Mouse (Mus musculus) CH12.LX (cell line): ENCODE measurements around the gene Prrc2a. TPM values are rescaled to one million over a fixed set of nuclear protein-coding genes. Genes with fewer than 3 reads are reported as not detected.

Experiments used
- DNase-seq: peaks from one replicate; pipeline ENCODE4 v3.0.0-alpha.2; 2013; ENCODE audit errors: extremely low read depth
- H3K27ac ChIP-seq: 2 replicates; pipeline ENCODE4 v1.5.1; 2012; ENCODE audit warnings: low read depth, mild to moderate bottlenecking, control low read depth, moderate library complexity; ENCODE audit not compliant: insufficient read depth
- H3K27me3 ChIP-seq: replicated peaks from 2 replicates; pipeline ENCODE3; 2012; ENCODE audit warnings: inconsistent platforms
- H3K36me3 ChIP-seq, 2 experiments: replicated peaks in 1 of 2; 2 replicates each; pipeline versions ENCODE3 to v1.6.1; 2012; ENCODE audit warnings: inconsistent platforms in 1 of 2, low read length in 1 of 2, mild to moderate bottlenecking in 1 of 2, mixed read lengths in 1 of 2, moderate library complexity in 1 of 2; ENCODE audit not compliant: control insufficient read depth in 1 of 2, insufficient read depth in 1 of 2
- H3K4me1 ChIP-seq, 2 experiments: 2 replicates each; pipeline ENCODE4 v1.6.1; 2012; ENCODE audit warnings: inconsistent platforms in 1 of 2, moderate library complexity in 1 of 2; ENCODE audit not compliant: insufficient read depth in 2 of 2, control insufficient read depth in 1 of 2
- H3K4me2 ChIP-seq: 2 replicates; pipeline ENCODE4 v1.6.1; 2012; ENCODE audit warnings: low read depth, mild to moderate bottlenecking, control low read depth; ENCODE audit not compliant: poor library complexity, insufficient read depth, severe bottlenecking
- H3K4me3 ChIP-seq, 3 experiments: fragments of 150-350 bp in 1 of 3; sonication (generic) in 1 of 3; replicated peaks in 1 of 3; 2 replicates each; pipeline versions ENCODE3 to v1.5.1; 2011 to 2012; ENCODE audit warnings: low read depth in 2 of 3, low read length in 2 of 3, mild to moderate bottlenecking in 2 of 3, moderate library complexity in 2 of 3, control low read depth in 1 of 3, improper control_type of control experiment in 1 of 3, inconsistent platforms in 1 of 3, mixed read lengths in 1 of 3; ENCODE audit not compliant: poor library complexity in 1 of 3
- H3K79me2 ChIP-seq: replicated peaks from 2 replicates; pipeline ENCODE4 v1.6.1; 2012; ENCODE audit warnings: mild to moderate bottlenecking, moderate library complexity; ENCODE audit not compliant: control insufficient read depth, poor library complexity, insufficient read depth, severe bottlenecking; ENCODE audit errors: extremely low read depth
- H3K9ac ChIP-seq: 2 replicates; pipeline ENCODE4 v1.6.1; 2012; ENCODE audit warnings: low read depth, mild to moderate bottlenecking, control low read depth, moderate library complexity; ENCODE audit not compliant: insufficient read depth
- H3K9me3 ChIP-seq: replicated peaks from 2 replicates; pipeline ENCODE3; 2012; ENCODE audit warnings: low read length, inconsistent platforms, mixed read lengths
- BHLHE40 ChIP-seq: IDR thresholded peaks from 2 replicates; pipeline ENCODE4 v1.6.1; 2011; ENCODE audit warnings: mild to moderate bottlenecking, low read depth, low read length, improper control_type of control experiment
- CHD1 ChIP-seq: IDR thresholded peaks from 2 replicates; pipeline ENCODE4 v1.6.1; 2012; ENCODE audit warnings: low read depth, low read length, improper control_type of control experiment, inconsistent platforms
- CHD2 ChIP-seq: IDR thresholded peaks from 2 replicates; pipeline ENCODE4 v1.6.1; 2011; ENCODE audit warnings: low read length, improper control_type of control experiment
- CTCF ChIP-seq, 2 experiments: IDR thresholded peaks in 1 of 2; conservative IDR thresholded peaks in 1 of 2; 2 replicates each; pipeline ENCODE4 v1.5.1; 2011 to 2012; ENCODE audit warnings: low read depth in 2 of 2, low read length in 2 of 2, improper control_type of control experiment in 1 of 2, inconsistent platforms in 1 of 2, mild to moderate bottlenecking in 1 of 2, moderate library complexity in 1 of 2
- E2F4 ChIP-seq: IDR thresholded peaks from 2 replicates; pipeline ENCODE4 v1.6.1; 2011; ENCODE audit warnings: low read depth, low read length, improper control_type of control experiment; ENCODE audit not compliant: insufficient replicate concordance
- ELF1 ChIP-seq: IDR thresholded peaks from 2 replicates; pipeline ENCODE4 v1.6.1; 2014; ENCODE audit warnings: low read depth, mild to moderate bottlenecking, inconsistent platforms, low read length, improper control_type of control experiment
- EP300 ChIP-seq: IDR thresholded peaks from 2 replicates; pipeline ENCODE4 v1.6.1; 2011; ENCODE audit warnings: low read length, improper control_type of control experiment
- ETS1 ChIP-seq: conservative IDR thresholded peaks from 2 replicates; pipeline ENCODE4 v1.6.1; 2012; ENCODE audit warnings: low read depth, mild to moderate bottlenecking, inconsistent platforms, low read length, improper control_type of control experiment, moderate library complexity
- GABPA ChIP-seq: IDR thresholded peaks from 2 replicates; pipeline ENCODE4 v1.6.1; 2012; ENCODE audit warnings: low read depth, low read length, improper control_type of control experiment, inconsistent platforms; ENCODE audit not compliant: insufficient replicate concordance
- HCFC1 ChIP-seq: IDR thresholded peaks from 2 replicates; pipeline ENCODE4 v1.6.1; 2012; ENCODE audit warnings: low read depth, mild to moderate bottlenecking, inconsistent platforms, low read length, improper control_type of control experiment
- IRF4 ChIP-seq: IDR thresholded peaks from 2 replicates; pipeline ENCODE4 v1.6.1; 2014; ENCODE audit warnings: low read depth, mild to moderate bottlenecking, inconsistent platforms, low read length, improper control_type of control experiment
- JUN ChIP-seq: IDR thresholded peaks from 2 replicates; pipeline ENCODE4 v1.6.1; 2011; ENCODE audit warnings: low read depth, mild to moderate bottlenecking, low read length, improper control_type of control experiment, moderate library complexity; ENCODE audit not compliant: insufficient read depth
- JUND ChIP-seq: conservative IDR thresholded peaks from 2 replicates; pipeline ENCODE4 v1.6.1; 2011; ENCODE audit warnings: low read depth, low read length, improper control_type of control experiment
- KAT2A ChIP-seq: IDR thresholded peaks from 2 replicates; pipeline ENCODE4 v1.6.1; 2012; ENCODE audit warnings: low read length, improper control_type of control experiment, inconsistent platforms; ENCODE audit not compliant: insufficient replicate concordance
- MAFK ChIP-seq: IDR thresholded peaks from 2 replicates; pipeline ENCODE4 v1.6.1; 2011; ENCODE audit warnings: low read length, improper control_type of control experiment; ENCODE audit not compliant: insufficient replicate concordance
- MAX ChIP-seq: IDR thresholded peaks from 2 replicates; pipeline ENCODE4 v1.6.1; 2011; ENCODE audit warnings: low read length, improper control_type of control experiment
- MAZ ChIP-seq: IDR thresholded peaks from 2 replicates; pipeline ENCODE4 v1.6.1; 2012; ENCODE audit warnings: low read depth, mild to moderate bottlenecking, inconsistent platforms, low read length, improper control_type of control experiment, moderate library complexity
- MEF2A ChIP-seq: IDR thresholded peaks from 2 replicates; pipeline ENCODE4 v1.6.1; 2014; ENCODE audit warnings: low read depth, mild to moderate bottlenecking, inconsistent platforms, low read length, improper control_type of control experiment, borderline replicate concordance
- MXI1 ChIP-seq: IDR thresholded peaks from 2 replicates; pipeline ENCODE4 v1.6.1; 2011; ENCODE audit warnings: mild to moderate bottlenecking, low read depth, low read length, improper control_type of control experiment
- MYC ChIP-seq: IDR thresholded peaks from 2 replicates; pipeline ENCODE4 v1.6.1; 2011; ENCODE audit warnings: low read depth, mild to moderate bottlenecking, improper control_type of control experiment, low read length
- NELFE ChIP-seq: IDR thresholded peaks from 2 replicates; pipeline ENCODE4 v1.6.1; 2011; ENCODE audit warnings: low read depth, low read length, improper control_type of control experiment
- NRF1 ChIP-seq: IDR thresholded peaks from 2 replicates; pipeline ENCODE4 v1.6.1; 2014; ENCODE audit warnings: low read depth, mild to moderate bottlenecking, inconsistent platforms, low read length, improper control_type of control experiment, moderate library complexity
- PAX5 ChIP-seq: IDR thresholded peaks from 2 replicates; pipeline ENCODE4 v1.6.1; 2012; ENCODE audit warnings: low read length, inconsistent platforms, mixed read lengths
- POLR2A ChIP-seq: IDR thresholded peaks from 2 replicates; pipeline ENCODE4 v1.6.1; 2011; ENCODE audit warnings: low read depth, mild to moderate bottlenecking, improper control_type of control experiment, low read length
- POLR2AphosphoS2 ChIP-seq: IDR thresholded peaks from 2 replicates; pipeline ENCODE4 v1.6.1; 2011; ENCODE audit warnings: low read depth, low read length, improper control_type of control experiment
- RAD21 ChIP-seq: IDR thresholded peaks from 2 replicates; pipeline ENCODE4 v1.6.1; 2011; ENCODE audit warnings: low read depth, mild to moderate bottlenecking, low read length, improper control_type of control experiment, moderate library complexity
- RCOR1 ChIP-seq: conservative IDR thresholded peaks from 2 replicates; pipeline ENCODE4 v1.6.1; 2012; ENCODE audit warnings: low read depth, mild to moderate bottlenecking, inconsistent platforms, low read length, improper control_type of control experiment
- SIN3A ChIP-seq: IDR thresholded peaks from 2 replicates; pipeline ENCODE4 v1.6.1; 2012; ENCODE audit warnings: low read length, improper control_type of control experiment, inconsistent platforms
- SMC3 ChIP-seq: IDR thresholded peaks from 2 replicates; pipeline ENCODE4 v1.6.1; 2011; ENCODE audit warnings: low read depth, low read length, improper control_type of control experiment
- TBP ChIP-seq: conservative IDR thresholded peaks from 2 replicates; pipeline ENCODE4 v1.6.1; 2011; ENCODE audit warnings: low read depth, low read length, improper control_type of control experiment
- TCF12 ChIP-seq: IDR thresholded peaks from 2 replicates; pipeline ENCODE4 v1.6.1; 2014; ENCODE audit warnings: low read depth, mild to moderate bottlenecking, inconsistent platforms, low read length, improper control_type of control experiment
- UBTF ChIP-seq: IDR thresholded peaks from 2 replicates; pipeline ENCODE4 v1.6.1; 2012; ENCODE audit warnings: low read depth, mild to moderate bottlenecking, inconsistent platforms, low read length, improper control_type of control experiment, moderate library complexity
- USF1 ChIP-seq: IDR thresholded peaks from 2 replicates; pipeline ENCODE4 v1.6.1; 2014; ENCODE audit warnings: low read depth, mild to moderate bottlenecking, inconsistent platforms, low read length, improper control_type of control experiment
- USF2 ChIP-seq: conservative IDR thresholded peaks from 2 replicates; pipeline ENCODE4 v1.6.1; 2011; ENCODE audit warnings: low read depth, low read length, improper control_type of control experiment
- ZC3H11A ChIP-seq: IDR thresholded peaks from 2 replicates; pipeline ENCODE4 v1.6.1; 2012; ENCODE audit warnings: low read depth, mild to moderate bottlenecking, inconsistent platforms, low read length, improper control_type of control experiment
- ZKSCAN1 ChIP-seq: IDR thresholded peaks from 2 replicates; pipeline ENCODE4 v1.6.1; 2012; ENCODE audit warnings: low read depth, inconsistent platforms, low read length, improper control_type of control experiment, borderline replicate concordance
- ZMIZ1 ChIP-seq: IDR thresholded peaks from 2 replicates; pipeline ENCODE4 v1.6.1; 2012; ENCODE audit warnings: low read depth, mild to moderate bottlenecking, inconsistent platforms, low read length, improper control_type of control experiment
- ZNF384 ChIP-seq: IDR thresholded peaks from 2 replicates; pipeline ENCODE4 v1.6.1; 2012; ENCODE audit warnings: low read depth, low read length, improper control_type of control experiment, inconsistent platforms
- dilution Hi-C: fragments of 300-500 bp; cut with MboI; formaldehyde crosslinking; loops from 2 replicates; pipeline ENCODE4 v1.14.3; 2020; ENCODE audit warnings: low sequenced_read_pairs; ENCODE audit not compliant: extremely low pct_unique_long_range_greater_than_20kb, extremely low pct_ligation_motif_present
- in situ Hi-C: fragments of 300-500 bp; cut with MboI; formaldehyde crosslinking; loops from 3 replicates; pipeline ENCODE4 v1.14.3; 2019; ENCODE audit warnings: low sequenced_read_pairs, low pct_ligation_motif_present, low pct_unique_long_range_greater_than_20kb, mixed read lengths
- polyA plus RNA-seq: library from polyadenylated mRNA; unstranded; fragments of >175 nt; gene quantifications from 2 replicates; pipeline ENCODE4 v1.2.1, GENCODE M21; 2012; ENCODE audit warnings: low read depth; ENCODE audit not compliant: insufficient read length
- total RNA-seq, 2 experiments: library from RNA; depleted of rRNA; stranded (reverse); fragments of 300-350 nt in 1 of 2; fragments of >200 nt in 1 of 2; gene quantifications; 2 replicates each; pipeline ENCODE4 v1.2.3; 2012 to 2014

Prrc2a gene
- total and polyA plus RNA-seq, 3 experiments = 31.3 to 313 (median 80.4) TPM

DNA sequence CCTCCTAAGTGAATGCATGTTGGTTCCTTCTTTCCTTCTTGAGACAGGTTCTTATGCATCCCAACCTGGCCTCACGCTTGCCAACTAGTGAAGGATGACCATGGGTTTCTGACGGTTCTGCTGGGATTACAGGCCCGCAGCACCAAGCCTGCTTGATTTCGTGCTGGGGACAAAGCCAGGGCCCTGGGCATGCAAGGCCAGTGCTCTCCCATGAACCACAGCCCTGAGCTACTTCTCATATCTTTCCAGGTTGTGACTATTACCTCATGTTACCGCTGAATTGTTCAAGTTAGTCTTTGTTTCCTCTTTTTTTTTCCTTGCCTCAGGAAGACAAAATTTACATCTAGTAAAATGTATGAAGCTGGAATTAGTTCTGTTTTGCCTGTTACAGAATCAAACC is 28.2 kb upstream of the Prrc2a start:
- TF ChIP-seq POLR2A (no peak), JUND (no peak), CTCF (conservative IDR thresholded peaks at IDR 0.05 in 1 of 2, IDR thresholded peaks at IDR 0.05 in 1 of 2; ENCODE audit: low read depth in 2 of 2, low read length in 2 of 2) (no peak), MXI1 (no peak), MAX (no peak), TBP (peak; percentile 95), ZC3H11A (no peak), MAFK (no peak), MAZ (no peak), ZMIZ1 (no peak), BHLHE40 (peak; percentile 46; the same call in 1 of the 2 replicates), ELF1 (no peak), NRF1 (no peak), UBTF (peak; percentile 93), PAX5 (no peak), ZKSCAN1 (no peak), KAT2A (no peak), RCOR1 (no peak), ZNF384 (peak; percentile 82), GABPA (no peak), SIN3A (no peak), TCF12 (peak; percentile 16; the same call in 1 of the 2 replicates), MYC (0 out of 2 replicates have a peak, but pooled peaks have one; percentile 57), IRF4 (peak; percentile 55; the same call in 1 of the 2 replicates), NELFE (no peak), MEF2A (peak; percentile 39; the same call in 1 of the 2 replicates), RAD21 (no peak), E2F4 (no peak), CHD2 (no peak), USF1 (no peak), JUN (no peak), POLR2AphosphoS2 (no peak), HCFC1 (no peak), ETS1 (peak; percentile 36; the same call in 1 of the 2 replicates), USF2 (no peak), EP300 (peak; percentile 59), CHD1 (no peak), SMC3 (no peak)
- peak overlapping the region; percentile 96 for H3K27ac ChIP-seq
- no peaks in the 10 kb centered on the region; the same call in 1 of the 2 replicates for H3K79me2 ChIP-seq
- no peaks in the 10 kb centered on the region for H3K36me3 ChIP-seq
- no peak for DNase-seq
- peak overlapping the region; percentile 87; the same call in 1 of the 2 replicates for H3K4me2 ChIP-seq
- dilution Hi-C loops = no loop called here
- H3K9me3 ChIP-seq = no peaks in the 10 kb centered on the region
- in situ Hi-C loops = no loop called here
- H3K27me3 ChIP-seq = no peaks in the 10 kb centered on the region
- H3K9ac ChIP-seq = peak overlapping the region; percentile 71; the same call in 1 of the 2 replicates
- no peak overlapping the region for H3K4me3 ChIP-seq
- H3K4me1 ChIP-seq = peaks cover 32 to 47% of the 10 kb centered on the region in 2 experiments
